Mouse (Mus musculus) forebrain, embryonic 10.5 days (tissue): ENCODE results near the gene Grin2c. TPM values are rescaled to one million over a fixed set of nuclear protein-coding genes. Genes with fewer than 3 reads are reported as not detected.

Source experiments
- DNase-seq: peaks from one replicate; pipeline ENCODE4 v3.0.0-alpha.2; 2017; ENCODE audit warnings: low spot score; ENCODE audit errors: extremely low spot score
- H3K27ac ChIP-seq: fragments of 300-500 bp; sonication (generic); 2 replicates; pipeline ENCODE4 v1.5.1; 2016; ENCODE audit warnings: mild to moderate bottlenecking
- H3K27me3 ChIP-seq: fragments of 300-500 bp; sonication (generic); 2 replicates; pipeline ENCODE4 v1.6.1; 2016; ENCODE audit warnings: mild to moderate bottlenecking; ENCODE audit not compliant: poor library complexity, severe bottlenecking
- H3K36me3 ChIP-seq: fragments of 300-500 bp; sonication (generic); replicated peaks from 2 replicates; pipeline ENCODE4 v1.6.1; 2016; ENCODE audit warnings: mild to moderate bottlenecking, moderate library complexity
- H3K4me1 ChIP-seq: fragments of 300-500 bp; sonication (generic); 2 replicates; pipeline ENCODE4 v1.6.1; 2016
- H3K4me3 ChIP-seq: fragments of 300-500 bp; sonication (generic); 2 replicates; pipeline ENCODE4 v1.5.1; 2016; ENCODE audit warnings: mild to moderate bottlenecking, moderate library complexity
- H3K9me3 ChIP-seq: fragments of 300-500 bp; sonication (generic); 2 replicates; pipeline ENCODE4 v1.6.1; 2016; ENCODE audit warnings: mild to moderate bottlenecking, moderate library complexity
- WGBS: fragments of 180-500 bp; shearing (Covaris S2); methylation state at CpG from one replicate; pipeline ENCODE4 v1.1.7; 2016; 5-methylcytosine and 5-hydroxymethylcytosine counted together
- polyA plus RNA-seq: library from polyadenylated mRNA; unstranded; fragments of >200 nt; fragmentation: Nextera tagmentation; extraction: Ambion mirVana; gene quantifications from 2 replicates; pipeline ENCODE4 v1.2.1, GENCODE M21; 2016

Gene Grin2c
- polyA plus RNA-seq, 1 experiment from 2014 or later: not detected

DNA sequence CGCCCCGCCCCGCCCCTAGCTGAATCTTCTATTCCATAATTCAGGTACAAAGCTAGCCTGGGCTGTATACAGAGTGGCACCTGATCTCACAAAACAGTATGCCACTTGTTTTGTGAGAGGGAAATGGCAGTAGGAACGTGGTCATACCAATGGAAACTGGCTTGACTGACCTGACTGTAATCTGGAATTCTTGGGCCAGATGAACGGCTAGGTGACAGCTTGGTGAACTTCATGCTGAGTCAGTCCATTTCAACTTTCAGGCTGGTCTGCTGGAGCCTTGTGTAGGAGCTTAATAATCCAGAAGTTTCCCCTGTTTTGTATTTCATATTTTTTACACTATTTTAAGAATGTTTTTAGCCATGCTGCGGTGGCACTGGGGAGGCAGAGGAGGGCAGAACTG lies 11.1 kb upstream of the Grin2c start:
- H3K4me3 ChIP-seq: peak overlapping the region; percentile 82
- 75% methylated on average over 6 of the region's 6 CpGs for WGBS

DNA sequence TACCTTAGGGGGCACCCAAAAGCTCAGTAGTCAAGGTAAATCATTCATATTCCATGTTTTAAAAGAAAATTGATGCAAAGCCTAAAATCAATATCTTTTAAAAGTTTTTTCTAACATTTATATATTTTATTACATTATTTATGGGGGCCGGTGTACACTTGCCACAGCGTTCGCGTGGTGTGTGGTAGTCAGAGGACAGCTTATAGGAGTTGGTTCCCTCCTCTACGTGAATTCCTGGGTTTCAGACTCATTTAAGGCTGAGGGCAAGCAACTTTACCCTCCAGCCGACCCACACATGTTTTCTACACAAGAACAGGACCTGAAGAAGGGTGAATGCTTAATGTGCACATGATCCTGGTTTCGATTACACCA lies 10.5 kb upstream of the Grin2c start:
- H3K4me3 ChIP-seq: peak overlapping the region; percentile 82
- H3K4me1 ChIP-seq: peaks cover 44% of the 10 kb centered on the region
- H3K36me3 ChIP-seq: no peaks in the 10 kb centered on the region
- no peaks in the 10 kb centered on the region for H3K9me3 ChIP-seq
- WGBS: 19% methylated on average over 7 of the region's 7 CpGs
- DNase-seq: no peak
- H3K27ac ChIP-seq: peak overlapping the region; percentile 93
- H3K27me3 ChIP-seq: no peaks in the 10 kb centered on the region

More for the DNA sequence above, 11.1 kb upstream of the Grin2c start:
- no peaks in the 10 kb centered on the region for H3K27me3 ChIP-seq
- DNase-seq: no peak
- H3K9me3 ChIP-seq: no peaks in the 10 kb centered on the region
- H3K4me1 ChIP-seq: peaks cover 39% of the 10 kb centered on the region
- no peaks in the 10 kb centered on the region for H3K36me3 ChIP-seq
- H3K27ac ChIP-seq: no peak overlapping the region

DNA sequence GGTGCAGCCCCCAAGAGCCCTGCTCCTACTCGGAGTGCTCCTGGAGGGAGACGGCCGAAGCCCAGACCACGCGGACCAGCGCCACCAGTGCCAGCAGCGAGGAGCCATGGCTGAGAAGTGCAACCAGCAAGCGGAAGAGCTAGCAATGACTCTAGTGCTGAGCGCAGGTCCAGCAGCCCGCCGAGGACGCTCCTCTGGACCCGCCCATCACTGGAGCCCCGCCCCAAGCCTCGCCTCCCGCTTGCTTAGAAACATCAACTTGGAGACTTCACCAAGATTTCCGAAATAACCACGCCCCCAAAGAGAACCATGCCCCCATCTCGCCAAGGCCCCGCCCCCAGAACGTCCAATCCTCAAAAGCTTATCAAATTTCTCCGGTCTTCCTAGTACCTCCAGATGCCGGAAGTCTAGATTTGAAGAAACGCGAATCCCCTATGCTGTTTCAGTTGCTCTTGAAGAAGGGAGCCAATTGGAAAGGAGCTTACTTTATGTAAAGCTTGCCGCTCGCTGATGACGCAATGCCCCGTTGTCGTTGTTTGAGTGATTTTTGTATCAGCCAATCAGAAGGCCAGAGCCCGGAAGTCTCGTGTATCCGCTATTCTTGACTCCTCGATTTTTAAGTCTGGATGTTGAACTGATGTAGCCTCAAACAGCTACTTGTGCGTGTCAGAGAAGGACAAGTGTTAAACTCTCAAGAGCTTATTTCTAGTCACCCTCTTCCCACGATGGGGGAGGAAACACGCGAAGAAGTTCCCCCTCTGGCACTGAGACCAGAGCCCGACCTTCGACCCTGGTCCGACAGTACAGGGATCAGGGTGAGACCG lies 9.9 kb upstream of the Grin2c start, which contains the start of gene Fdxr:
TSS of gene Fdxr (minus strand) at position 271 of the 824 bp plus-strand sequence.
- Histone ChIP-seq H3K27me3 (no peaks in the 10 kb centered on the region), H3K4me3 (peak within 1 kb of the TSS; percentile 82), H3K9me3 (no peaks in the 10 kb centered on the region), H3K4me1 (peaks cover 44% of the 10 kb centered on the region), H3K27ac (peak within 1 kb of the TSS; percentile 93), H3K36me3 (no peaks in the 10 kb centered on the region)
- WGBS: under 1% methylated on average over 42 of the region's 42 CpGs
- peak; percentile 98 for DNase-seq

DNA sequence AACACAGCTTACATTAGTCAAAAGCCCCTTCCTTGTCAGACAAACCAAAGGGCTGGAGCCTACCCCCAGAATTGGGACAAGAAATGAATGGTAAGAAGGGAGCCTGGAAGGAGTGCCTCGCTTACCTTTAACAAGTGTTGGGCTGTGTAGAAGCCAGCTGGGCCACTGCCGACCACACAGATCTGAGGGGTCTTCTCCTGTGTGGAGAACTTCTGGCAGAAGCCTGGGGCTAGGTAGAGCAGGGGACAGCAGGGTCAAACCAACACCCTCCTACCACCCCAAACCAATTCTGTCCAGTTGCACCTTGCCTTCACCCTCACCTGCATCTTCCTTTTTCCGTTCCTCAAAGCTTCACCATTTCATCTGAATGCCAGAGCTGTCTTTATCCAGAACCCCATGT lies 8.9 kb upstream of the Grin2c start:
- peak overlapping the region; percentile 93 for H3K27ac ChIP-seq
- WGBS: 55% methylated on average over 3 of the region's 3 CpGs

DNA sequence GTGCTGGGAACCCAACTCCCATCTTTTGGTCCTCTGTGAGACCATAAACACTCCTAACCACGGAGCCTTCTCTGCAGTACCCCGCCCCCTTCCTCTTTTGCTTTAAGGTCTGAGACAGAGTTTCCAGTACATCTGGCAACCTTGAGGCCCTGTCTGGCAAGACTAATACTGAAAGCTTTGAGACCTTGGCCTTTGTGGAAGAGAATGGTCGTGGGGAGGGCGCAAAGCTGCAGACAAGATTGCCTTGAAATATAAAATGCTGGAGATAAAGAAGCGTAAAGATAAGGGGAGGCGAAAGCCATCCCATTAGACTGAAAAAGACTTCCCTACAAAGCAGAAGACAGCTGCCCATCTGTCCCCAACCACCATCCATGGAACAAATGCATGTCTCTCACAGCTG lies 8.5 kb upstream of the Grin2c start:
- DNase-seq: no peak
- no peaks in the 10 kb centered on the region for H3K9me3 ChIP-seq
- H3K27ac ChIP-seq: no peak overlapping the region
- H3K4me1 ChIP-seq: peaks cover 53% of the 10 kb centered on the region
- H3K27me3 ChIP-seq: no peaks in the 10 kb centered on the region
- peaks cover 3% of the 10 kb centered on the region; the same call in 1 of the 2 replicates for H3K36me3 ChIP-seq
- H3K4me3 ChIP-seq: peak overlapping the region; percentile 82
- WGBS: 91% methylated on average over 6 of the region's 6 CpGs

More for the DNA sequence above, 8.9 kb upstream of the Grin2c start:
- Histone ChIP-seq H3K9me3 (no peaks in the 10 kb centered on the region), H3K27me3 (no peaks in the 10 kb centered on the region), H3K36me3 (peaks cover 3% of the 10 kb centered on the region; the same call in 1 of the 2 replicates), H3K4me1 (peaks cover 49% of the 10 kb centered on the region), H3K4me3 (peak overlapping the region; percentile 82)
- DNase-seq: no peak

DNA sequence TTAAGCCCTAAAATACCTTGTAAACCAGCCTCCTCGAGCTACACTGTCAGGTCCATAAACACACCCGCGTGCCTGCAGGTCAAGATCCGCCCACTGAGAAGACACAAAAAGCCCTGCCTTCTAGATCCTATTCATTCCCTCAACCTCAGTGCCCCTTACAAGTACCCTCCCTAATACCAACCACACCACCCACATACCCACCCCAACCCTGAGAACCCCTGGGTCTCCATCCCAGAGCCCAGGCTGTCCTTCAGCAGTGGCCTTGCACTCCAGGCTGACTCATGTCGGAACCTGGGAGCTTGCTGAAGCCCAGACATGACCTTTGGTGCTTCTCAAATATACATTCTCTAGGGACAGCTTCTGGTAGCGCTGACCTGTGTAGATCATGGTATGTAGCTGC lies 7.7 kb upstream of the Grin2c start:
- Histone ChIP-seq H3K27ac (no peak overlapping the region), H3K9me3 (no peaks in the 10 kb centered on the region), H3K27me3 (peaks cover 6% of the 10 kb centered on the region), H3K36me3 (peaks cover 3% of the 10 kb centered on the region; the same call in 1 of the 2 replicates), H3K4me1 (peaks cover 60% of the 10 kb centered on the region), H3K4me3 (no peak overlapping the region)
- DNase-seq: no peak
- 94% methylated on average over 6 of the region's 6 CpGs for WGBS

DNA sequence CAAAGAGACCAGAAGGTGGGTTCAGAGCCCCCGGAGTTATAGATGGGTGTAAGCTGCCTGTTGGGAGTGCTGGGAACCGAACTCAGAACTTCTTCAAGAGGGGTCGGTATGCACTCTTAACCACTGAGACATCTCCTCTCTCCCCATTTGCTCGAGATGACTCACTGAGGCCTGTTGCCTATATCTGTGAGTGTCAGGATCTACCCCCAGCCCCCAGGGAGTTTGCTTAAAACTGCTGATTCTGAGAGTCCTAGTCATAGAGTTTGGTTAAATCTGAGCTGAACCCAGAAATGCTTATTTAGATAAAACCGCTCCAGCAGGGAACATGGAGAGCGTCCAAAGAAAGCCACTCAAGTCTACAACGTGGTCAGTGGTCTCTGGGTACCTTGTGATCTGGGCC lies 7.1 kb upstream of the Grin2c start:
- Histone ChIP-seq H3K4me3 (no peak overlapping the region), H3K4me1 (peaks cover 60% of the 10 kb centered on the region), H3K9me3 (no peaks in the 10 kb centered on the region), H3K27me3 (peaks cover 12% of the 10 kb centered on the region), H3K27ac (no peak overlapping the region), H3K36me3 (peaks cover 9% of the 10 kb centered on the region)
- WGBS: 89% methylated on average over 7 of the region's 7 CpGs
- no peak for DNase-seq

DNA sequence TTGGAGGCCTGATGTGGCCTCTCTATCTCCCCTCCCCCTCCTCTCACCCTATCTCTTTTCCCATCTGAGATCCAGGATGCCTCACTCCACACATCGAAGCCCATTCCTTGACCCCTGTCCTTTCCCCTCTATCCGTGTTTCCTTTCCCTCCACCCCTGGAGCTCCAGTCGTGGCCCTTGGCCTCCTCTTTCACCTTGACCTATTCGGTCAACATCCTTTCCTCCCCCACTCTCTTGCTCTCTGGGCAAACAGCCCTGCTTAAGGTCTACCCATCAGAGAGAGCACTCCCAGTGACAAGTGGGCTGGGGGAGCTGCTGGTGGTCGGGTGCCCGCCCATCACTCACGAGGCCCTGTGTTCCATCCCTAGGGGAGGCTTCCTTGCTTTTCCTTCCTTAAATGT lies 6.7 kb upstream of the Grin2c start:
- H3K27me3 ChIP-seq: peaks cover 16% of the 10 kb centered on the region
- H3K36me3 ChIP-seq: peaks cover 13% of the 10 kb centered on the region
- H3K4me3 ChIP-seq: no peak overlapping the region
- peaks cover 60% of the 10 kb centered on the region for H3K4me1 ChIP-seq
- no peaks in the 10 kb centered on the region for H3K9me3 ChIP-seq
- no peak overlapping the region for H3K27ac ChIP-seq
- DNase-seq: no peak
- WGBS: 73% methylated on average over 7 of the region's 7 CpGs

DNA sequence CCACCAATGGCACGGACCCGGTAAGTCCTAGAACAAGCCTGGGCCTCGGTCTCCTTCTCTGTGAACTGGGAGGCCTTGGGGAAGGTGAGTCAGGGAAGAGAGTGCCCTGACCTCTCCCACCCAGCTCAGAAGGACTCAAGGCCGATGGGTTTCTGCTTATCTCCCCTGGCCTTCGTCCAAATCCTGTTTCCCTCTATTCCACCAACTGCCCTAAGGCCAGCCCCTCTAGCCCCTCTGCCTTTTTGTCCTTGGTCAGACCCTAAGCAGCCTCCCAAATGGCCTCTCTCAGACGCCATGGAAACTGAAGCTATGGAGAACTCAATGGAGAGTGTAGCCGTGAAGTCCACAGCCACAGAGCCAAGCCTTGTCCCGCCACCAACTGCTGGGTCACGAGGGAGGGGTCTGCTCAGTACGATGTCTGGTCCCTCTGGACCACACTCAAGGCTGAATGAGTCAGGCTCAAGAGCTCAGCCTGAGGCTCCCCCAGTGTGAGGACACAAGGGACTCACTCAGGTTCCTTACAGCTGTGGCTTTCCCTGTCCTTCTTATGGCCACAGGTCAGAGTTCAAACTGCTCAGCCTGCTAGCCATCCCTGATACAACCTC lies 6.0 kb upstream of the Grin2c start:
- Histone ChIP-seq H3K36me3 (peaks cover 20% of the 10 kb centered on the region), H3K27ac (no peak overlapping the region), H3K4me1 (peaks cover 57% of the 10 kb centered on the region), H3K9me3 (no peaks in the 10 kb centered on the region), H3K27me3 (peaks cover 24% of the 10 kb centered on the region), H3K4me3 (no peak overlapping the region)
- no peak for DNase-seq
- WGBS: 81% methylated on average over 10 of the region's 10 CpGs

DNA sequence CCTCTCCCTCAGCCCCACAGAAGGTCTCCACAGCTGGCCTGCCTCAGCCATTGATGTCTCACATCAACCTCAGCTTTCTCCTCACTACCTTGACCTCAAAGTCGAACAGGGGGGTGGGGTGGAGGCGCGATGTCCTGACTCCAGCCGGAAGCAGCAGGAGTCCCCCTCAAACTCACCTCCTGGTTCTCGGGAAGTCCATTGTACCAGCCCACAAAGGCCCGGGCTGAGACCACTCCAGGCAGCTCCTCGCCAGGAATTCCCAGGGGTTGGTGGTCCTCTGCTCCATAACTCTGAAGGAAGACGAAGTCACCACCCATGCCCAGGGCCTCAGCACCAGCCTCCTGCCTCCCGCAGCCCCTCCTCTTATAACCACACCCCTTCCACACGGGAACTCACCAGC lies 4.4 kb upstream of the Grin2c start:
- Histone ChIP-seq H3K27ac (no peak overlapping the region), H3K9me3 (no peaks in the 10 kb centered on the region), H3K4me3 (no peak overlapping the region), H3K36me3 (peaks cover 23% of the 10 kb centered on the region), H3K27me3 (peaks cover 39% of the 10 kb centered on the region), H3K4me1 (peaks cover 65% of the 10 kb centered on the region)
- 73% methylated on average over 10 of the region's 10 CpGs for WGBS
- no peak for DNase-seq

DNA sequence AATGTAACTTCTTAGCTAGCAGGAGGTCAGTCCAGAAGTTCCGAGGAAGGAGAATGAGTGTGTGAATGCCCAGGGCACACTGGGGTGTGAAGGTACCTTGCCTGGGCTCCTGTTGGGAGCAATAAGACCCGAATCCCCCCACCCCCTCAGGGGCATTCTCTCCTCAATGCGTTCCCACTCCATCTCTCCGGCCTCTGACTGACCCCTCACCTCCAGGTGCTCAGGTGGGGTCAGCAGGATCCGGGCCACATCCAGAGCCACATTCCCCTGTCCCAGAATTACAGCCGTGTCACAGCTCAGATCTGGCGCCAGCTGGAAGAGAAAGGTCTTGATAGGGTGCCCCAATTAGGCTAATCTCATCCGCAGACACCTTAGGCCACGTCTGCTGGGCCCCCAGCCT lies 4.0 kb upstream of the Grin2c start:
- H3K4me3 ChIP-seq: no peak overlapping the region

DNA sequence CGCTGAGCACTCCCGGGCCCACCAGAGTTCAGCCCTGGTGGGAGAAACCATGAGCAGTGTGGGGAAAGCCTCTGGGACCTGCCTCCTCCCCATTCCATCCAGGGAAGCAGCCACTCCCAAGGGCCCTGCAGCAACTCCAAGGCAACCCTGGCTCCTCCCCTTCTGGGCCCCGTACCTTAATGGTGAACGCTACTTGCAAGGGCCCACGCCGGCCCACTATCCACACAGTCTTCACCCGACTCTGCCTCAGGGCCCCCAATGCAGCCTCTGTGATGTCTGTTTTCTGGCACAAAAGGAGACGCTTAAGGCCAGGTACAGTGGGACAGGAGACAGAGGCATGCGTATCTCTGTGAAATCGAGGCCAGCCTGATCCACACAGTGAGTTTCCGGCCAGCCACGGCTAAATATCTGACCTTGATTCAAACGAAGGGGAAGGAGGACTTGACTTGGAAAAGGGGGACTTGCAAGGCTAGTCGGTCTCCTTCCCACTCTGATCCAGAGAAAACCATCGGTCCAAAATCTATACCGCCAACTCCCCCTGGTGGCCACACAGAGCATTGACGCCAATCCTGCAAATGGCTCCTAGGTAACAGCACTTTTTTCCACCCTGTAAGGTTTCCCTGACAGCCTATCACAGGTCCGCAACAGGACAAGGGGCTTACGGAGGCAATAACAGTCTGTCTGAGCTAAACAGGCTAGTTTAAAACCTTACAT lies 3.3 kb upstream of the Grin2c start:
- H3K27ac ChIP-seq: no peak overlapping the region
- H3K4me1 ChIP-seq: peaks cover 65% of the 10 kb centered on the region
- peaks cover 23% of the 10 kb centered on the region for H3K36me3 ChIP-seq
- no peak overlapping the region for H3K4me3 ChIP-seq
- peaks cover 51% of the 10 kb centered on the region for H3K27me3 ChIP-seq
- WGBS: 33% methylated on average over 19 of the region's 19 CpGs
- H3K9me3 ChIP-seq: no peaks in the 10 kb centered on the region
- peak; percentile 82 for DNase-seq

More for the DNA sequence above, 4.0 kb upstream of the Grin2c start:
- Histone ChIP-seq H3K4me1 (peaks cover 65% of the 10 kb centered on the region), H3K36me3 (peaks cover 23% of the 10 kb centered on the region), H3K27ac (no peak overlapping the region), H3K27me3 (peaks cover 43% of the 10 kb centered on the region), H3K9me3 (no peaks in the 10 kb centered on the region)
- DNase-seq: no peak
- WGBS: 83% methylated on average over 9 of the region's 9 CpGs
